Mouse (Mus musculus): Measurements from ENCODE around the gene A030003K21Rik. TPM values are rescaled to one million over a fixed set of nuclear protein-coding genes. Genes with fewer than 3 reads are reported as not detected.
"Not testable (repeated sequence)": the region's sequence is repeated elsewhere in the genome, so short reads cannot be mapped to it uniquely, and the experiment has no call there.

The A030003K21Rik gene
- not detected in 2 replicates for polyA plus RNA-seq (2012; rRNA removed)

DNA sequence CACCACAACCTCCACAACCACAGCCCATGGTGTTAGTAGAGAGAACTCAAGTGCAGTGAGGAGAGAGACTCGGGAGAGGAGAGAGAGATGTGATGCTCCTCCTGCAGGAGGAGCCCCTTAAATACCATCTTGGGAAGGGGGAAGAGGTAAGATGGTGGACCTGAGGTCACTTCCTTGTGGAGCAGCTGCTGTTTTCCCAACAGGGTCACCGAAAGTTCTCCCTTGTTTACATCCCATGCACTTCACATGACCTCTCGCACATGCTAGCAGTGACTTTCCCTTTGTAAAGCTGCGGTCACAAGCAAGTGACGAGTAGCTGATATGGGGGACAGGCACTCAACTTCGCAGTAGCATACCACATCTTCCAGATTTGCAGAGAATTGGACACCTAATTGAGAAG, at the start of gene A030003K21Rik:
Gene A030003K21Rik, minus strand, starts transcription at position 94 of the 400 bp plus-strand sequence.
- no CpG with 5 or more reads among the region's 6 CpGs for WGBS
- not testable (repeated sequence) for H3K4me1 ChIP-seq (ENCODE audit: control insufficient read depth, insufficient read depth, insufficient read length, low read length); H3K27ac ChIP-seq (ENCODE audit: insufficient read depth, low read depth, low read length); H3K4me3 ChIP-seq (ENCODE audit: low read depth, low read length); H3K27me3 ChIP-seq (ENCODE audit: control insufficient read depth, insufficient read depth, low read length); H3K36me3 ChIP-seq (ENCODE audit: control insufficient read depth, insufficient read depth, low read length)

DNA sequence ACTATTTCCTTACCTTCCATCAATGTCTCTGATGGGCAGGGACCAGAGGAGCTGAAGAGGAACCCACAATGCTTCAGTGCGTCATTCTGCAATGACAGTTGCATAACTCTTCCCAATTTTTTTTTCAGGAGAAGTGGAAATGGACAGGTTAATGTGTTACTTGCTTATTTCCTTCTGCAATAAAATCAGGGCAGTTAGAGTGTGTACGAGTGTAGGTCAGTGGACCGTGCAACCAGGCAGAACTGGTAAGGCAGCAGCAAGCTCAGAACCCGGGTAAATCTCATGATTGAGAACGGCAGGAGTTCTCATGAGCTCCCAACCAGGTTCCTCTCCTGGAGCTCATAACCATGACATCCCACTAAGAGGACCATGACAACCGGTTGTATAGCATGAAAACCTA, 48.9 kb upstream of the A030003K21Rik start:
- no peak for TF ChIP-seq POLR2A (IDR thresholded peaks at IDR 0.05; ENCODE audit: low read depth, low read length)
- TF ChIP-seq CTCF (IDR thresholded peaks at IDR 0.05; ENCODE audit: extremely low read depth, insufficient read length, insufficient replicate concordance, low read depth, low read length): no peak
- H3K36me3 ChIP-seq (ENCODE audit: control insufficient read depth, insufficient read depth, low read length): no peaks in the 10 kb centered on the region
- peaks cover 14% of the 10 kb centered on the region; the same call in 1 of the 2 replicates for H3K4me1 ChIP-seq (ENCODE audit: control insufficient read depth, insufficient read depth, insufficient read length, low read length)
- H3K27ac ChIP-seq (ENCODE audit: insufficient read depth, low read depth, low read length): peak overlapping the region; percentile 100
- H3K27me3 ChIP-seq (ENCODE audit: control insufficient read depth, insufficient read depth, low read length): no peaks in the 10 kb centered on the region
- 28% methylated on average over 6 of the region's 6 CpGs for WGBS
- no peak overlapping the region for H3K4me3 ChIP-seq (ENCODE audit: low read depth, low read length)

DNA sequence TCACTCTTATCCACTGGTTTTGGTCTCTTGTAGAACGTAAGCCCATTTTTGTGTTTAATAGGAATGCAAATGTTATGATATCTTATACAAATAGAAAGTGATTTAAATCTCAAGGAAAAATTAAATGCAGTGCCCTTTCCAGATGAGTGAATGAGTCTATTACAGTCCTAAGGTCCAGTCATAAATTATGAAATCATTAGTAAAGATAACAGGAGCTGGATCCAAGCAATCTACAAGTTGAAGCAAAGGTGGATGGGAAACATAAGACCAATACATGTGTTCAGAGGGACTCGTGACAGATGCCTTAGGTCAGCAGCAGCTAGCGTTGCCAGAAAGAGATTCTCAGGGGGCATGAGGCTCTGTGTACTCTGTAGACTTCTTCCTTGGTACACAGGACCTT, 48.4 kb upstream of the A030003K21Rik start:
- TF ChIP-seq POLR2A (IDR thresholded peaks at IDR 0.05; ENCODE audit: low read depth, low read length) (no peak), CTCF (IDR thresholded peaks at IDR 0.05; ENCODE audit: extremely low read depth, insufficient read length, insufficient replicate concordance, low read depth, low read length) (no peak)
- no peak overlapping the region for H3K4me3 ChIP-seq (ENCODE audit: low read depth, low read length)
- H3K36me3 ChIP-seq (ENCODE audit: control insufficient read depth, insufficient read depth, low read length): no peaks in the 10 kb centered on the region
- WGBS: 29% methylated on average over 3 of the region's 3 CpGs
- H3K27ac ChIP-seq (ENCODE audit: insufficient read depth, low read depth, low read length): peak overlapping the region; percentile 100
- no peaks in the 10 kb centered on the region for H3K27me3 ChIP-seq (ENCODE audit: control insufficient read depth, insufficient read depth, low read length)
- H3K4me1 ChIP-seq (ENCODE audit: control insufficient read depth, insufficient read depth, insufficient read length, low read length): peaks cover 14% of the 10 kb centered on the region; the same call in 1 of the 2 replicates

DNA sequence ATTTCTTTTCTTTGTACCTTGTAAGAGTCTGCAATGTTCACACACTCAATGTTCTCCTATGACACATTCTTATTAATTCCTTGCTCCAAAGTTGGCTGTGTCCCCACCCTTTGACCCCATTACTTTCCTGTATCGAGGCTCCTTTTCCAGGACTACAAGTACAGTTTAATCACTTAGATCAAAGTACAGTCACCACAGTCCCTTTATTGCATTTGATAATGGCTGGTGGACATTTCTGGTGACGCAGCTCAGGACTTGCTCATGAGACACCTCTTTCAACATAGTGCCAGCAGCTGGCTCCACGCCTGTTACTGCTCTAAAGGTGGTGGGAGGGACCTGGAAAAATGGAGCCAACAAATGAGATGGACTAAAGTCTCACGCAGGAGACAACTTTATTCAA, 47.9 kb upstream of the A030003K21Rik start:
- H3K27ac ChIP-seq (ENCODE audit: insufficient read depth, low read depth, low read length): peak overlapping the region; percentile 94

DNA sequence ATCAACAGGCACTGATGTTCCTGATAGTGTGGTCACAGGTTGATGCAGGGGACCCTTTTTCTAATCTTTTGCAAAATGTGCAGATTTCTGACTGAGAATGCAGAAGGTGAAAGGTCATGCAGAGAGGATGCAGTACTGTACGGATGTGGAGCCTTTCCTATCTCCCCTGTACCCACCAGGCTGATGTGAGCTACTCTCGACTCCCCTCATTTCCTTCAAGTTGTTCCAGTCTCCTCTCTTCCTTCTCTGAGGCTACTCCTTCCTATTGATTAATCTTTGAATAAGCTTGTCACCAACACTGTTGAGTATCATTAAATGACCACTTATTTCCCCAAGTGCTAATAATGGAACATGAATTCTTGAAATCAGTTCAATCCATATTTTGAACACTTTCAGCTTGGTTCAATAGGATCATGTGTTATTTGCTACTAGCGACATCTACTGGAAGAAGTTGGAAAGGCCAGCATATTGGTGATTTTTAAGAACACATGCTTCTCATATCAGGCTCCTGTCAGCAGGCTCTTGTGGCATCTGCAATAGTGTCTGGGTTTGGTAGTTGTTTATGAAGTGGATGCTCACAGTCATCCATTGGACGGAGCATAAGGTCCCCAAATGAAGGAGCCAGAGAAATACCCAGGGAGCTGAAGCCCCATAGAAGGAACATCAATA, 44.5 kb upstream of the A030003K21Rik start:
- TF ChIP-seq POLR2A (IDR thresholded peaks at IDR 0.05; ENCODE audit: low read depth, low read length): no peak
- TF ChIP-seq CTCF (IDR thresholded peaks at IDR 0.05; ENCODE audit: extremely low read depth, insufficient read length, insufficient replicate concordance, low read depth, low read length): no peak
- H3K4me1 ChIP-seq (ENCODE audit: control insufficient read depth, insufficient read depth, insufficient read length, low read length): peaks cover 12% of the 10 kb centered on the region; the same call in 1 of the 2 replicates
- 27% methylated on average over 4 of the region's 4 CpGs for WGBS
- H3K36me3 ChIP-seq (ENCODE audit: control insufficient read depth, insufficient read depth, low read length): no peaks in the 10 kb centered on the region
- no peak overlapping the region for H3K4me3 ChIP-seq (ENCODE audit: low read depth, low read length)
- H3K27me3 ChIP-seq (ENCODE audit: control insufficient read depth, insufficient read depth, low read length): no peaks in the 10 kb centered on the region
- no peak overlapping the region for H3K27ac ChIP-seq (ENCODE audit: insufficient read depth, low read depth, low read length)

More for the DNA sequence above, 47.9 kb upstream of the A030003K21Rik start:
- 25% methylated on average over 4 of the region's 4 CpGs for WGBS
- no peak for TF ChIP-seq CTCF (IDR thresholded peaks at IDR 0.05; ENCODE audit: extremely low read depth, insufficient read length, insufficient replicate concordance, low read depth, low read length)
- Histone ChIP-seq H3K4me1 (ENCODE audit: control insufficient read depth, insufficient read depth, insufficient read length, low read length) (peaks cover 14% of the 10 kb centered on the region; the same call in 1 of the 2 replicates), H3K36me3 (ENCODE audit: control insufficient read depth, insufficient read depth, low read length) (no peaks in the 10 kb centered on the region), H3K4me3 (ENCODE audit: low read depth, low read length) (no peak overlapping the region), H3K27me3 (ENCODE audit: control insufficient read depth, insufficient read depth, low read length) (no peaks in the 10 kb centered on the region)

- TF ChIP-seq CTCF (IDR thresholded peaks at IDR 0.05; ENCODE audit: extremely low read depth, insufficient read length, insufficient replicate concordance, low read depth, low read length): no peak
- TF ChIP-seq POLR2A (IDR thresholded peaks at IDR 0.05; ENCODE audit: low read depth, low read length): no peak
- Histone ChIP-seq H3K4me3 (ENCODE audit: low read depth, low read length) (no peak overlapping the region), H3K4me1 (ENCODE audit: control insufficient read depth, insufficient read depth, insufficient read length, low read length) (peaks cover 5% of the 10 kb centered on the region; the same call in 1 of the 2 replicates), H3K36me3 (ENCODE audit: control insufficient read depth, insufficient read depth, low read length) (no peaks in the 10 kb centered on the region), H3K27ac (ENCODE audit: insufficient read depth, low read depth, low read length) (no peak overlapping the region), H3K27me3 (ENCODE audit: control insufficient read depth, insufficient read depth, low read length) (no peaks in the 10 kb centered on the region)
- WGBS: 89% methylated on average over 6 of the region's 6 CpGs
These were observed 43.5 kb upstream of the A030003K21Rik start for GRCm38 (mm10) chr1:82986738-82987137.

DNA sequence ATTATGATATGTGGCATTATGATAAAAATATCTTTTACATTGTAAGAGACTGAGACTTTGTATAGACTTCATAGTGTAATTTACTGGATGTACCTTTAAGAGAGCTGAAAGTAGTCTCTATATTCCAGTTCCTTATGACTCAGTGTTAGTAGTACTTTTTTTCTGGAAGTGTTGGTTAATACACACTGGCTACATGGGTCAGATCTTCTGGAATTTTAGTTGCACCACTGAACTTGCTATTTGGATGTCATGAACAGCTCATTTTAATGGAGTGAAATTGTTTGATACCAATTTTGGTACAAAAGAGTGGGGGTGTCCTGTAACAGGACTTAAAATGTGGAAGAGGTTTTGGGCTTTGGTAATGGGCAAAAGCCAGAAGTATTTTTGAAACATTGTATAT, 34.7 kb upstream of the A030003K21Rik start:
- Histone ChIP-seq H3K27me3 (ENCODE audit: control insufficient read depth, insufficient read depth, low read length) (no peaks in the 10 kb centered on the region), H3K27ac (ENCODE audit: insufficient read depth, low read depth, low read length) (no peak overlapping the region), H3K4me1 (ENCODE audit: control insufficient read depth, insufficient read depth, insufficient read length, low read length) (peaks cover 12% of the 10 kb centered on the region; the same call in 1 of the 2 replicates), H3K4me3 (ENCODE audit: low read depth, low read length) (no peak overlapping the region), H3K36me3 (ENCODE audit: control insufficient read depth, insufficient read depth, low read length) (no peaks in the 10 kb centered on the region)
- TF ChIP-seq POLR2A (IDR thresholded peaks at IDR 0.05; ENCODE audit: low read depth, low read length): no peak
- no peak for TF ChIP-seq CTCF (IDR thresholded peaks at IDR 0.05; ENCODE audit: extremely low read depth, insufficient read length, insufficient replicate concordance, low read depth, low read length)

Measured in small intestine, adult 2 months (tissue).